Mouse (Mus musculus) activated CD4-positive, CD25-positive, alpha-beta regulatory T cell, adult 4 months (primary cell): ENCODE measurements around the gene S100a8. TPM values are rescaled to one million over a fixed set of nuclear protein-coding genes. Genes with fewer than 3 reads are reported as not detected.
A peak's percentile ranks its signal among the peaks of the same experiment; 100 is the strongest.

Experiments used
- ATAC-seq: one replicate; pipeline ENCODE4 v1.8.0; 2017
- polyA plus RNA-seq, 2 experiments: library from polyadenylated mRNA; unstranded; fragments of 100-300 nt; shearing (Covaris generic); gene quantifications; one replicate each; pipeline ENCODE4 v1.2.1; 2017

S100a8 gene
- polyA plus RNA-seq: 1 to 10 TPM in 1 of 2 experiments, not detected in 1; 1.8 TPM

DNA sequence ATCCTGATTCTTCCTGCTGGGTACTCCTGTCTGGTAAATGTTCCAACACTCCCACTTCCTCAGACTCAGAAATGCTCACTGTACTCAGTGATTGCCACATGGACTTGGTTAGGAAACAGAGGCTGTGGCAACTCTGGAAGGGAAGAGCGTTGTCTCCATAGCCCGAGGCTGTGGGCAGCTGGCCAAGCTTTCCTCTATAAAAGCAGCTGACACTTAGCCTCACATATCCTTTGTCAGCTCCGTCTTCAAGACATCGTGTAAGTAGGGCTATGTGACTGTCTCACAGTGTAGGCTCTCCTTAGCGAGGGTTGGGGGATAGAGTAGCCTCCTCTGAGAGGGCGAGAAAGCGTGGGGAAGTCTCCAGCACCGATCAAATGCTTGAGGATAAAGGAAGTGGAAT, at the start of gene S100a8:
S100a8 (plus strand) TSS at position 133 of the 400 bp plus-strand sequence.
- no peak for ATAC-seq

DNA sequence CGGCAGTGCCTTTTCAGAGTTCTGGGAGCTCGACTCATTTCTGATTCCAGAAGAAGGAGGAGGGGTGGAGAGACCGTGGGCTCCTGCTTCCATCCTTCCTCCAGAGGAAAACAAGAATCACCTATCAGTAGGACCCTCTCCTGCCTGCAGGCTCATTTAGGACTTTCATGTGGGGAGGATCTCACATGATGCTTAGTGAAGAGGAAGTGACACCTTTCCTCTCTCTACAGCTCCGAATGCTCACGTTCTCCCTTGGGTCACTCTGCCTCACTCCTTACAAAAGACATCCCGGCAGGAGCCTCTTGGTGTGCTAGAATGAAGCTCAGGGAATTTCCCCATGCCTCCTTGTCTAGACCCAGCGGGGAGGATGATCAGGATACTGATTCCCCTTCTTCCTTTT, 47.2 kb upstream of the S100a8 start:
- ATAC-seq: no peak

DNA sequence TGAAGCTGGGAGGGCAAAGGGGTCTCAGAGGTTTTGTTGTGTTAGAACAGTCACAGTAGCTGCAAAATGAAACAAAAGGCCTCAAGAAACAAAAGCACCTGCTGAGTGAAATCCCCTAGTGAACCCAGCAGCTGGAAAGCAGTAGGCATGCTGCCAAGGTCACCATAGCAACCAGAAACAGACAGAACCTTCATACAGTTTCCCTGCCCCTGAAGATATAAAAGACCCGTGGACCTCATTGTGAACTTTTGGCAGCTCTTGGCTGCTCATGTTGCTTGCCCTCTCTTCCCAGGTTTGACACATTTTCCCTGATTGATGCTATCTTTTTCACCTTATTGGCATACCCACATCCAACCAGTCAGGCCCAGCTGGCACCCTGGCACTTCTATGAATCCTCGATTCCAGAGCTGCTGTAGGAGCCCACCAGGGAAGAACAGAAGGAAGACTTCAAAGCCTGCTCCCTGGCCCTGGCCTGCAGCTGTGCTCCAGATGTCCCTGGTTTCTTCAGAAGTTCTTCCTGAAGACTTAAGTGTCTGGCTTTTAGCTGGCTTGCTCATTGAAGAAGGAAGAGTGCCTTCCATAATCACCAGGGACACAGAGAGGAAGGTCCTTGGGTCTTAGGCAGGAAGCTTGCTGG, 45.2 kb upstream of the S100a8 start:
- ATAC-seq: peak; percentile 72

DNA sequence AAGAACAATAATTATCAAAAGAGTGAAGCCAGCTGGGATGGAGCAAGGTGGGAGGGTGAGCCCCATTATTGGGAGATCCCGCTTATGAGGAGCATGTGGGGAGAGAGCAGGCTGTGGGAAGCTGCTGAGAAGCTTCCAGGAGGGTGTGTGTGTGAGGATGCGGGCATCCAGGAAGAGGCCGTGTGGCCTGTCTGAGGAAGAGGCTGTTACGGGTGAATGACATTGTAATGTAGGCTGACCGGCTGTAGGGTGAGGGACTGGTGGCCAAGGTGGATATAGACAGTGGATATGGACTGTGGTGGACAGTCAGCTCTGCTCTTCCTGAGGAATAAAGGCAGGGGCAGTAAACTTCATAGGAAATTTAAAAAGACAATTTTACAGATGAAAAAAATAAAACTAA, 43.3 kb upstream of the S100a8 start:
- ATAC-seq: no peak

DNA sequence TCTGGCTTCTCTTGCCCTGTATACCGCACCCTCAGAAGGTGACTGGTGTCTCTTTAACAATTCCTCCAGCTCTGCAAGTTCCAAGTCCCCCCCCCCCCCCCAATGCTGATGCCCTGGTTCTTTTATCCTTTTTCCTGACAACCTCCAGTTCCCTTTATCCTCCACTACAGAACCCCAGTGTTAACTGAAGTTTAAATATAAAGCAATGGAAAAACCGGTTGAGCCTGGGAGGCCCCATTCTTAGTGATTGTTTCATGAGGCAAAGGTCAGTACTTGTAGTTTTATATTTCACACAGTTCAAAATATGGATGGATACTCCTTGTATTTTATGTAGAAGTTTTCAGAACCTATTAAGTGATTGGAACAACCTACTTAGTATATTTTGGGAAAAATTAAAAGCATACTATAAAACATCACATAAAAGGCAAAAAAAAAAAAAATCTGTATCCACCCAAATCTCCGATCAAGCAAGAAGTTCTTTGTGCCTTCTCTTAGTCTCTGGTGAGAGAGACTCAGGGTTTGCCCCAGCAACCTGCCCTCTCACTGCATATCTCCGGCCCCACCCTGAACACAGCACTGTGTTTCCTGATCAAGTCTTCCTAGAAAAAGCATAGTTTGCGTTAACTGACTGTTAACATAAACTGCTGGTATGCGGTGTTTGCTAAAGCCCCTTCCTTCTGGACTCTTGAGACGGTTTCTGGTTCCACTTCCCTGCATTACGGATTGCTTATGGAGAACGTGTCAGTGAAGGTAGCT, 42.3 kb upstream of the S100a8 start:
- no peak for ATAC-seq

DNA sequence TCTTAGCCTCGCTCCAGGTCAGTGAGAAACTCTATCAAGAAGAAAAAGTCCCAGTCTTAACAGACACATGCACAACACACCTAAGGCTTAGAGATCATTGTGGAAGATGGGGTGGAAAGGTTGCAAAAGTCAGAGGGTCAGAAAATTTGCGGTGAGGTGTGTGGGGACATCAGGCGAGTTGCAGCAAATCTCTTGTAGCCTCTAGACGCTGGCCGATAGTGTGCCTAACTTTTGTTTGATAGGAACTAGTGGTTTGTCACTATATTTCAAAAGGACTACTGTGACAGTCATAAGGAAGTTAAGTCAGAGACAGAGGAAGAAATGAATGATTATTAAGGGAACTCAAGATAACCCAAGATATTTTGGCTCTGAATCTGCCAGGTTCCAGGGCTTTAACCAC, 41.4 kb upstream of the S100a8 start:
- no peak for ATAC-seq

DNA sequence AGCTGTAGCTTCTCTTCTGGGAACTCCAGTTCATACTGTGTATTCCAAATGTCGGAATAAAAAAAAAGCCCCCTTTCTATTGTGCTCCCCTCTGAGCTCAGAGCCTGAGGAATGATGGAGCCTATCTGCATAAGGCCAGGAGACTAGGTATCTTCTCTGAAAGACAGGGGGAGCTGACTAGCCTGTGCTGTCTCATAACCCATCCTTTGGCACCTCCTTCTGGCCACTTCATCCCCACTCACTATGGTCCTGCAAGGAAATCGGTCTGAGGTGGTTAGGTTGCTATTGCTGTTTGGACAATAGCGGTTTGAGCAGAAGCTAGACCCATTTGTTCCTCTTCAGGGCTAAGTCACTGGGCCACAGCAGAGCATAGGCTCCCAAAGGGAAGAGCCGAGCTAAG, 41.0 kb upstream of the S100a8 start:
- ATAC-seq: no peak

DNA sequence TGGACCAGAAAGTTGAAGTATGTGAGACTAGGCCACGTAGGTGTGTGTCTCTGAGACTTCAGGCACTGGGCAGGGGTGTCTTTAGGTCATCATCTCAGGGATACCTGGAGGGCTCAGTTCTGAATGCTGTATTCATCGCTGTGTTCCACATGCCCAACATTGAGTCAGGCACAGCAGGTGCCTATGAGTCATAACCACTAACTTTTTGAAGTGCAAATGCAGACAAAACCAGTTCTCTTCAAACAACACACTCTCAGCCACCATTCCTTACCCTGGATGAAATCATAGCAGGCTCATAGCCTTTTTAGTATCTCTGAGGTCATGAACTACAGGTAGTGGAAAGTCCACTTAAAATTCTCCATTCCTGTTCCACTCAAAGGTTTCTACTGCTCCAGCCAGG, 39.5 kb upstream of the S100a8 start:
- ATAC-seq: no peak

DNA sequence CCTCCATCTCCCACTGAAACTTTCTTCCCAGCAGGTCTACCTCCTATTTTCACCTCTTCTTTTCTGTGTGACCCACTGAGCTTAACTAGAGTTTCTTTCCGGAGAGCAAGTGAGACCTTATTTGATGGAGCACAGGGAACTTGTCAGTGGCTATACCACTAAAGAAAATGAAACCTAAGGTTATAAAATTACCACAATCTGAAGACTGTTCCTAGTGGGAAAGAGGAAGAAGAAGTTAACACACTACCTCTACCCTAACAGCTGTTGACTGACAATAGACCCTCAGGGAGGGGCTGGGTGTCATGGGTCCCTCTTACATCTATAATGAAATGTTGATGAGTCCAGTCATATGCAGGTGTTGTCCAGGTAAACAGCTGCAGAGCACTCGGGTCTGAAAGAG, 36.8 kb upstream of the S100a8 start:
- no peak for ATAC-seq

DNA sequence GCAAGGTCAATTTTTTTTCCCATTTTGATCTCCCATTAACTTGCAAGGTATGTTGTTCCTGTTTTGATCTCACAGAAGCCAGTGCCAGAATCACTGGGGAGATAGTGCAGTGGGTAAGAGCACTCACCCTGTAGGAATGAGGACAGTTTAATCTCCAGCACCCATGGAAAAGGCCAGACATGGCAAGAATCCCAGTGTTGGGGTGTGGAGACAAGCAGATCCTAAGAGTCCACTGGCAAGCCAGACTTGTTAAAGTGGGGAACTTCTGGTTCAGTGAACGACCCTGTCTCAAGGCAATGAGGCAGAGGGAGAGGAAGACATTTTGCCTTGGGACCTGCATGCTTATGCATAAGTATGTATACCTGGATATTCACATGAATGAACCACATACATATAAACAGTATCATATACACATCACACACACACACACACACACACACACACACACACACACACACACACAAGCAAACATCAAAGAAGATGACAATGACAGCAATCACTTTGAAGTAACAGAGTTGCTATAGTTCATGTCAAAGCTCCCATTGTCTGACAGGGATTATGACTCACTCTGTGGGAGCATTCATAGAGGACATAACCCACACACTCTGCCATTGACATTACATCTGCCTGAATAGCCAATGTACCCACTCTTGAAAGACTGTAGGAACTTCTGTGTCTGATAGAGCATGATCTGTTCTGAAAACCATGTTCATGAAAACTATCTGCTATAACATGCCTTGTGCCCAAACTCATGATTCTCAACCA, 30.1 kb upstream of the S100a8 start:
- no peak for ATAC-seq

DNA sequence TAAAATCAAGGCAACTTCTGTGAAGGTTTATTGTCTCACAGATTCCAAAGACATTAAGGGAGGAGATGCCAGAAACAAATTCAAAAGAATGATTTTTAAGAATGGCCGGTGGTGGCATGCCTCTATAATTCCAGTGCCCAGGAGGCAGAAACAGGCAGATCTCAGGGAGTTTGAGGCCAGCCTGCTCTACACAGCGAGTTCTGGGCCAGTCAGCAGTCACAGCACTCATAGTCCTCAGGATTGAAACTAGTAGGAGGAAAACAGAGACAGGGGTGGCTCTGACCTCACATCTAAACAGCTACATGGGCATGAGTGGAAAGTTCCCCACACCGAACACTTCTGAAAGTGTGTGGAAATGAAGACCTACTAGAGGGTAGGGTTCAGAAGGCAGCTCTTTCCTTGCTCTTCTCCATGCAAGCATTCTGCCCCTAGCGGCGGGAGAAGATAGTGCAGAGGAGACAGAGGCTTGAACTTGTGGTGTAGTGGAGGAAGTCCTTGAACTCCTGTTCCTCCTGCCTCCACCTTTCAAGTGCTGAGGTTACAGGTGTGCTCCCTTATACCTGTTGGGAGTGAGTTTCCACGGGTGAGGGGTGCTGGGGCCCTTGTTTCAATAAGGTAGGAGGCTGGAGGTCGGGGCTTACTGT, 29.1 kb upstream of the S100a8 start:
- ATAC-seq: peak; percentile 71

DNA sequence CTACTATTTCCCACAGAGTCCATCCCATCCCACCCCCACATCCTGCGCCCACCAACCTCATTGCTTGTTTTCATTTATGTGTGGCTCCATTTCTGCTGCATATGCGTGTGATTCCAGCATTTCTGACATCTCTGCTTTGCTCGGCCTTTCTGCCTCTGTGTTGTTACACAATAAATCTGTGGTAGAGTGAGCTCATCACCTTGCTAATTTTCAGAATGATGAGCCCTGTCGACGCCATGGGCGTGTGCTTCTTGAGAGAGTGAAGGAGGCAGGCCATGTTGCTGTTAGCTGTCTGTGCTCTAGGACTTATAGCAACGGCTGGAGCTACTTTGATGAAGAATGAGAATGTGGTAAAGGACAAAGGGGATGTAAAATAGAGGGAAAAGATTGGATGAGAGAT, 27.8 kb upstream of the S100a8 start:
- no peak for ATAC-seq

DNA sequence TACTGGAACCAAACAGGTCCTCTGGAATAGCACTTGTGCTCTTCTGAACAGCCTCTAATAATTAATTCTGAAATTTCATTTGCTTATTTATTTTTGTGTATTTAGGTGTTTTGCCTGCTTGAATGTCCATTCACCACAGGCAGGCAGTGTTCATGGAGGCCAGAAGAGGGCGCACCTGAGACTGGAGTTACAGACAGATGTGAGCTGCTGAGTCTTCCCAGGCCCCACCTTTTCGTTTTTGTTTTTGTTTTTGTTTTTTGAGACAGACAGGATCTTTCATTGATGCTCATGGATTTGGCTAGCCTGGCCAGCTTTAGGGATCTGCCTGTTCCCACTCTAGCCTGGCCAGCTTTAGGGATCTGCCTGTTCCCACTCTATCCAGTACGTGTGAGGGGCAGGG, 24.6 kb upstream of the S100a8 start:
- ATAC-seq: no peak

DNA sequence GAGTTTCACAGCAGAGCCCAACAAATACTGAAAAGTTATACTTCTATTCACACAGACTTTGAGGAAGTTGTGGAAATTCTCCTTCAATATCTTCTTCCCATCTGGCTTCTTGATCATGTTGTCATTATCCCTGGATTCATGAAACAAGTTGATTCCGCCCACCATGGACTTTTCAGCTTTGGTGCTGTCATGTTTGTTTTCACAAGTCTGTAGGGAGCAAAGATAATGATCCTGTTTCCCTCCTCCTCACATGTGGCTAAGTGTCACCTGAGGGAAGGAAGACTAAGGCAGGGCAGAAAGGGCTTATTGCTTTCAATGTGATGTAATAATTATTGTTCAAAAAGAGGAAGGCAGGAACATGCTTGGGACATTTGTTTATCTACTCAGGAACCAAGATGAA, 21.5 kb upstream of the S100a8 start:
- ATAC-seq: no peak

DNA sequence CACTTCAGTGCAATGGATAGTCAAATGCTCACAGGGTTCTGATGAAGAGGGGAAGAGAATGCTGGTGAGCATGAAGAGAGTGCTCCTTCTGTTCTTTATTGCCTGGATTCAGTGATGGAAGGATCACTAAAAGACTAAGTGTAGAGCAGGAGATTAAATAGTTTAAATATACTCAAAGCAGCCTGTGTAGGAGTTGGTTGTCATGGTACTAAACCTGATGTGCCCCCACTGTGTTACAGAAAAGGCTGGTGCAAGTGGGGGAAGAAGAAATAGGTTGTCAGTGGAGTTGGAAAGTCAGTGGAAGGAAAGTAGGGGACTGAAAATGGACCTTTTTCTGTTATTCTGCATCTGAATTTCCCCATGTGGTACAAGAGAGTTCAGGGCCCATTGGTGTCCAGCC, 19.8 kb upstream of the S100a8 start:
- no peak for ATAC-seq

DNA sequence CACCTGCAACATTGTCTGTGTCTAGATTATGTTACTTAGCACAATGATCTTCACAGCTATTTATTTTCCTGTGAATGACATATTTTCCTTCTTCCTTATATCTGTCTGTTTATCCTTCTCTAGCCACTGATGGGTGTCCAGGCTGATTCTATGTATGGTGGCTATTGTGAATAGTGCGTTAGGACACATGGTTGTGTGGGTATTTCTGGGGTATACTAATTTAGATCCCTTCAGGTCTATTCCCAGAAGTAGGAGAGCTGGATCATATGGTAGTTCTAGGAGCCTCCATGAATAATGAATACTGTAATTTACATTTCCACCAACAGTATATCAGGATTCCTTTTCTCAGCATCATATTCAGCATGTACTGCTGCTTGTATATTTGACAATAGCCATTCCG, 18.9 kb upstream of the S100a8 start:
- no peak for ATAC-seq

DNA sequence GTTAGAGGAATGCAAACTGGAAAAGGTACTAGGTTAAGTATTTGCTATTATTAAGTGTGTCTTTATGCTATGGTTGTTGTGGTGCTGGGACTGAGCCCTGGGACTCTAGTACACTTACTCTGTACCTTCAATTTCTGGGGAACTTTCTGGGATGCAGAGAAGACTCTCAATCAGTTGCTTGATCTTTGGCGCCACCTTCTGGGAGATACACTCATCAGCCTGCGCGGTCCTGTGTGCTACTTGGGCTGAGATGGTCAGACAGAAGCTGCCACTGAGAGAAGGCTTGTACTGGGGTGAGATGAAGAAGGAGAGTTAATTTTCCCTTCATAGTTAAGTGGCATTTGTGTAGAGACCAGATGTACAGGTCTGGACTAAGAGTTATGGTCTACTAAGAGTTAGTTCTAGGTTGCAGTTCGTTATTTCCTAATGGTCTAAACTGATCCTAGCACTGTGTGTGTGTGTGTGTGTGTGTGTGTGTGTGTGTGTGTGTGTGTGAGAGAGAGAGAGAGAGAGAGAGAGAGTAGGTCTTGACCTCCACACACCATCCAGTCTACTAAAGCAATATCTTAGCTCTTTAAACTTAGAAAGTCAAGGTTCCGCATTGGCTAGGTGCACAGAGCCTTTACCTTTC, 15.8 kb upstream of the S100a8 start:
- no peak for ATAC-seq

DNA sequence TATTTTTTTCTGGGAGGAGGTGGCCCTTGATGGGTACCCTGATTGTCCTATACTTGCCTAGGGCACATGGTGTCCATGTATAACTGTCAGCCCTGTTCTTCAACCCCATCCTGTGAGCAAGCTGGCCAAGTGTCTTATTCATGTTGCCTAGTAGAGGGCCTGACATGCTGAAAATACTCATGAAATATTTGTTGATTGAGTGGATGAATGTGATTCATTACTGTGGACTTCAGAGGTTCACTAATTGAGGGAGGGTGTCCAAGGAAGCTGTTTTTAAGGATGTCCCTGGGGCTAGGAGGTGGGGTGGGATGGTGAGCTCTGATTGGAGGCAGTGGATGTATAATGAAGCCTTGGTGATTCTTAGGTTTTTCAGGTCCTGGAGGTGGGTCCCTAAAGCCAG, 15.1 kb upstream of the S100a8 start, which contains the start of gene S100a7a:
S100a7a (plus strand) TSS at position 301 of the 400 bp plus-strand sequence.
- ATAC-seq: no peak

DNA sequence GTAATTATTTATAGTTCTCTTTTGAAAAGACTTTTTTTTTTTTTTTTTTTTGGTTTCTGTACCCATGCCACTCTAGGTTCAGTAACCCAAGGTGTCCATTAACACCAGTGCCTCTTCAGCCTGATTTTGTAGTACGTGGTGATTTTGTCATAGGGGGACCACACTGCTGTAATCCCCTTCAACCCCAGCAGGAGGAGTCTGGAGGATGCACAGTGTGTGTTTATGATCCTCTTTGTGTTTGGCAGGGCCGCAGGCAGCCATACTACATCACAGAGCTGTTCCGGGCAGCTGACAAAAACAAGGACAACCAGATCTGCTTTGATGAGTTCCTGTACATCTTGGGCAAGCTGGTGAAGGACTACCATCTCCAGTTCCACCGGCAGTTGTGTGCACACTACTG, 11.4 kb upstream of the S100a8 start:
- no peak for ATAC-seq

DNA sequence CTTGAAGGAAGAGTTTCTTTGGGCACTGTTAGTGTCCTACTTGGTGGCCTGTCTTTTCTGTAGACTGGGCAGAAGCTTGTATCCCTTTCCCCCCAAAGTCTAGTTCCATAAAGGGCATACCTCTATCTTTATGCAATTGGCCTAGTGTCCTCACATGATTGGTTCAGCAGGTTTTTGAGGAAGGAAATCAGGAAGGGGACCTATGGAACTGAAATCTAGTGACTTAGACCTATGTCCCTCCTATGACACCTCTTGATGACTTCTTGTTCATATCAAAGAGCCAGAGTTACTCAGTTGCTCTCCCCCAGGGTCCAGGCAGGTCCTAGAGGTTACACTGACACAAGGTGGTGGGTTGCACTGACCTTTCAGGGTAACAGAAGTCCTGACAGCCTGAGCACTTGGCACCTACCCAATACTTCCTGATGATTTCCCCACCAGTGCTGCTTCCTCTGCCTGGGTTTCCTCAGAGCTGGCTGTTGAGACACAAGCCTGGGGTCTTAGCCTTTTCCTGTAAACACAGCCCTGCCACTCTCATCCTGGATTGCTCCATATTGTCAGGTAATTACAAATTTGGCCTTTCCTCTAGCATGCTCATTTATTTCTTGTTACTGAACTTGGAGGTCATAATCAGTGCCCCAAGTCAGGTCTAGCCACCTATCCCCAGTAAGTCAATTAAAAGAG, 9.3 kb upstream of the S100a8 start:
- ATAC-seq: no peak

DNA sequence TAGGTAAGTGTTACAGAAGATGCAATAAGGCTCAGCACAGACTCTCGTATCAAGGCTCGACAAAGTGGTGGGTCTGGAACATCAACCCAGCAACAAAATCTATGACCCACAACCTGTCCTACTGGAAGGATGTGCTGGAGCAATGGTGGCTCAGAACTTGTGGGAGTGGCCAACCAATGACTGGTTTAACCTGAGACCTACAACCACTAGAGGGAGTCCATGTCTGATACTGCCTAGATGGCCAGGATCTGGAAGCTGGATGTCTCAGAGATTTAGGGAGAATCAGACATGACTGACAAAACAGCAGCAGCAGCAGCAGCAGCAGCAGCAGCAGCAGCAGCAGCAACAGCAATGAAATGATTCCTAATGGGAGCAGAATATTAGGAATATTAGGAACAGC, 4.6 kb upstream of the S100a8 start:
- ATAC-seq: no peak

DNA sequence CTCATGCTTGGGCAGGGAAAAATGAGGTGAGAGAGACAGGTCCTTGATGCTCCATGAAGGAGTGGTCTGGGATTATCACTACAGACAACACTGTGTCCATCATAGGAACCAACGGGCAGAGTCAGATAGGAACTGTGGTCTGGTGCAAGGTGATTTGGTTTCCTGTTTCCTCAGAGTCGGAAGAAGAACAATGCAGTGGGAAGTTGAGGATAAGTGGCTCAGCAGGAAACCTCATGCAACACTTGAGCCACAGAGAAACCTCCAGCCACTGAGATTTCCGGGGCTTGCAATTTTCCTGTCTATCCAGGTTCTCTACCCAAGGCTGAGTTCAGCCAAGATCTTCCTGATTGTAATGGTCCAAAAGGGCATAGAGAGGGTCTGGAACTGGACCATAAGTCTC, 9.9 kb downstream of the S100a8 start:
- ATAC-seq: no peak
